Mouse (Mus musculus) liver, embryonic 14.5 days (tissue): Measurements from ENCODE around the gene Spg7. TPM values are rescaled to one million over a fixed set of nuclear protein-coding genes. Genes with fewer than 3 reads are reported as not detected.

Source experiments
- ATAC-seq: fragments of 200-750 bp; cut with Nextera tagmentation; 2 replicates; pipeline ENCODE4 v1.8.0; 2017; ENCODE audit warnings: moderate number of reproducible peaks, mild to moderate bottlenecking, moderate library complexity; ENCODE audit not compliant: insufficient read depth
- DNase-seq, 3 experiments: peaks; one replicate each; pipeline ENCODE4 v3.0.0-alpha.2; 2012 to 2013; ENCODE audit warnings: low read depth in 3 of 3, low spot score in 3 of 3
- H3K27ac ChIP-seq: fragments of 300-500 bp; sonication (generic); 2 replicates; pipeline ENCODE4 v1.5.1; 2014; ENCODE audit warnings: moderate library complexity, mild to moderate bottlenecking, control low read depth, inconsistent platforms
- H3K27me3 ChIP-seq: fragments of 300-500 bp; sonication (generic); 2 replicates; pipeline ENCODE4 v1.6.1; 2014; ENCODE audit warnings: mild to moderate bottlenecking, low read length, moderate library complexity; ENCODE audit not compliant: control insufficient read depth, insufficient read depth
- H3K36me3 ChIP-seq: fragments of 300-500 bp; sonication (generic); replicated peaks from 2 replicates; pipeline ENCODE4 v1.6.1; 2014; ENCODE audit warnings: low read depth; ENCODE audit not compliant: control insufficient read depth, insufficient read depth
- H3K4me1 ChIP-seq, 2 experiments: fragments of 200-500 bp in 1 of 2; fragments of 300-500 bp in 1 of 2; sonication (generic) in 1 of 2; replicated peaks; 2 replicates each; pipeline ENCODE4 v1.6.1; 2012 to 2014; ENCODE audit warnings: antibody characterized with exemption in 1 of 2, inconsistent platforms in 1 of 2, low read length in 1 of 2; ENCODE audit not compliant: control insufficient read depth in 2 of 2, insufficient read depth in 2 of 2
- H3K4me2 ChIP-seq: fragments of 300-500 bp; sonication (generic); 2 replicates; pipeline ENCODE4 v1.6.1; 2014; ENCODE audit warnings: low read depth, mild to moderate bottlenecking, control low read depth, moderate library complexity
- H3K4me3 ChIP-seq, 2 experiments: fragments of 200-500 bp in 1 of 2; fragments of 300-500 bp in 1 of 2; sonication (generic) in 1 of 2; 2 replicates each; pipeline ENCODE4 v1.5.1; 2012 to 2014; ENCODE audit warnings: low read depth in 2 of 2, low read length in 2 of 2, mild to moderate bottlenecking in 2 of 2, control low read depth in 1 of 2, inconsistent platforms in 1 of 2, moderate library complexity in 1 of 2; ENCODE audit not compliant: insufficient read depth in 1 of 2
- H3K9ac ChIP-seq: fragments of 300-500 bp; sonication (generic); replicated peaks from 2 replicates; pipeline ENCODE4 v1.6.1; 2014; ENCODE audit warnings: mild to moderate bottlenecking, control low read depth, moderate library complexity
- H3K9me3 ChIP-seq: fragments of 300-500 bp; sonication (generic); 2 replicates; pipeline ENCODE4 v1.6.1; 2016; ENCODE audit warnings: low read length, mixed read lengths; ENCODE audit not compliant: control insufficient read depth
- CTCF ChIP-seq: IDR thresholded peaks from 2 replicates; pipeline ENCODE4 v1.5.1; 2016; ENCODE audit warnings: antibody characterized with exemption, low read depth, control low read depth
- EP300 ChIP-seq: IDR thresholded peaks from 2 replicates; pipeline ENCODE4 v1.6.1; 2016; ENCODE audit warnings: antibody characterized with exemption, low read depth
- WGBS: fragments of 180-500 bp; shearing (Covaris S2); extraction: QIAGEN DNeasy Blood & Tissue Kit; methylation state at CpG from one replicate; pipeline ENCODE4 v1.1.7; 2014; ENCODE audit not compliant: insufficient replicate concordance; 5-methylcytosine and 5-hydroxymethylcytosine counted together
- polyA plus RNA-seq, 2 experiments: library from polyadenylated mRNA; depleted of rRNA in 1 of 2; stranded (reverse) in 1 of 2; unstranded in 1 of 2; fragments of >200 nt; fragmentation: Nextera tagmentation in 1 of 2; extraction: Ambion mirVana in 1 of 2; gene quantifications; 2 replicates each; pipeline versions ENCODE4 v1.2.1 to v1.2.3; 2012 to 2014

The Spg7 gene
- polyA plus RNA-seq, 2 experiments: 19.5 to 26.0 TPM

DNA sequence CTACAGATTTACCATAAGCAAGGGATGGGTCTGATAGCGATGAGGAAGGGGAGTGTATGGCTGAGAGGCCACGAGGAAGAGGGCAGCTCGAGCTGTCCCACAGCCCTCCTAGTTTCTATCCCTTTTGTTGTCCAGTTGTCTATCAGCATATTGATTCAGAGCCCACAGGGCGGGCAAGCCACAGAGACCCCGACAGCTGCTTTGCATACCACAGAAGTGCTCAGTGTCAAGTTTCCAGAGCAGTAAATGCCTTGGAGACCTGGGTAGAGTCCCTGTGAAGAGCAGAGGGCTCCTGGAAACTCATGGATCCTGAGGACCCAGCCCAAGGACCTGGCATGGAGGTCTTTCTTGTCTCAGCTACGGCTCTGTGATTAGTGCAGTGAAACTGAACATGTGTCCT, 20.3 kb downstream of the Spg7 start:
- Histone ChIP-seq H3K4me3 (no peak overlapping the region), H3K4me2 (no peak overlapping the region), H3K9ac (no peak overlapping the region), H3K9me3 (no peaks in the 10 kb centered on the region), H3K27me3 (no peaks in the 10 kb centered on the region), H3K36me3 (peaks cover 14% of the 10 kb centered on the region), H3K4me1 (no peaks in the 10 kb centered on the region), H3K27ac (no peak overlapping the region)
- no peak for DNase-seq
- WGBS: 73% methylated on average over 6 of the region's 6 CpGs
- TF ChIP-seq EP300 (no peak), CTCF (no peak)
- no peak for ATAC-seq

DNA sequence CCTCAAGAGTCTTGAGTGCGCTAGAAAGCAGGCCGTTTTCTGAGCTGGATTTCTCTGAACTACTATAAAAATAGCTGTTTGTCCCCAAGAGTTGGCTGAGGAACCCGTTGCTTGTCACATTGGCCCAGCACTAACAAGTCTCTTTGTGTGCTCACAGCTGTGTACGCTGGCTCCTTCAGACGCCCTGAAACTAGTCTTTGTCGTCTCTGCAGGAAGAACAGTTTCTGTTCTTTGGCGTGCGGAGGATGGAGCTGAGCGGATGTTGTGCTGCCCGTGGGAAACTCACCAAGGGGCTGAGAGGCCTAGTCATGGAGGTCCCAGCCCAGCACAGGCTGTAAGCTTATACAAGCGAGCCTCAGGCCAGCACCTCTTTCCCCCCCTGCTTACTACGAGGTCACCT, 20.9 kb downstream of the Spg7 start:
- DNase-seq: no peak
- TF ChIP-seq EP300 (no peak), CTCF (no peak)
- ATAC-seq: no peak
- Histone ChIP-seq H3K9ac (no peak overlapping the region), H3K4me3 (no peak overlapping the region), H3K4me1 (no peaks in the 10 kb centered on the region), H3K27me3 (no peaks in the 10 kb centered on the region), H3K4me2 (no peak overlapping the region), H3K36me3 (peaks cover 14% of the 10 kb centered on the region), H3K9me3 (no peaks in the 10 kb centered on the region), H3K27ac (no peak overlapping the region)
- 82% methylated on average over 12 of the region's 12 CpGs for WGBS

DNA sequence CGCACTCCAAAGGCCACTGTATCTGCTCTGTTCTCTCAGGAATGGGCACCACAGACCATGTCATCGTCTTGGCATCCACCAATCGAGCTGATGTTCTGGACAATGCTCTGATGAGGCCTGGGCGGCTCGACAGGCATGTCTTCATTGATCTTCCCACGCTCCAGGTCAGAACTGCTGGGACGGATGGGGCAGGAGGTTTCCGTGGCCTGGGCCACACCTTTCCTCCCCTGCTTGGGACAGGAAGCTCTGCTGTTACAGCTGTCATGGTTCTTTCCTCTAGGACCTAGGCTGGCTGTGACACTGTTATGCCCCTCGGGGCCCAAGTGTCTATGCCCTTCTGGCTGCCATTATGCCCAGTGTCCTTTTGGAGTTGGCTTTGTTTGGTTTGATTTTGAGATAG, 24.5 kb downstream of the Spg7 start:
- peaks cover 11% of the 10 kb centered on the region for H3K36me3 ChIP-seq
- H3K27ac ChIP-seq: no peak overlapping the region
- DNase-seq (no peak), ATAC-seq (no peak)
- H3K4me3 ChIP-seq: no peak overlapping the region
- no peaks in the 10 kb centered on the region for H3K4me1 ChIP-seq
- WGBS: 73% methylated on average over 9 of the region's 9 CpGs
- H3K27me3 ChIP-seq: no peaks in the 10 kb centered on the region
- H3K9me3 ChIP-seq: no peaks in the 10 kb centered on the region
- no peak overlapping the region for H3K4me2 ChIP-seq
- no peak overlapping the region for H3K9ac ChIP-seq
- TF ChIP-seq CTCF (no peak), EP300 (no peak)

DNA sequence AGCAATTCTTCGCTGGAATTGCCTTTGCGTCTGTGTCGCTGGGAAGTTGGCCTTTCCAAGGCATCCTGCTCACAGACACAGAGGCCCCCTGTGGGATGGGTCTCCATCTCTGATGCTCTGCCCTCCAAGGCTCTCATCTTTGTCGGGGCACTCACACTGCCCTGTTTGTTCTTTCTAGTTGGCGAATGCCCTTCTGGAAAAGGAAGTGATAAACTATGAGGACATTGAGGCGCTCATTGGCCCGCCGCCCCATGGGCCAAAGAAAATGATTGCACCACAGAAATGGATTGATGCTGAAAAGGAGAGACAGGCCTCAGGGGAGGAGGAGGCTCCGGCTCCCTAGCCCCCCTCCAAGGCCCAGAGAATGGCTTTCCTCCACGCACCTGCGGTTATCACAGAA, 34.5 kb downstream of the Spg7 start:
- Histone ChIP-seq H3K27ac (no peak overlapping the region), H3K9ac (no peak overlapping the region), H3K4me3 (no peak overlapping the region), H3K27me3 (no peaks in the 10 kb centered on the region), H3K4me1 (peaks cover 0 to 4% of the 10 kb centered on the region in 2 experiments; a peak in 3 of 4 replicates), H3K36me3 (no peaks in the 10 kb centered on the region; the same call in 1 of the 2 replicates), H3K9me3 (no peaks in the 10 kb centered on the region), H3K4me2 (no peak overlapping the region)
- DNase-seq (no peak), ATAC-seq (no peak)
- WGBS: 83% methylated on average over 11 of the region's 11 CpGs
- TF ChIP-seq EP300 (no peak), CTCF (no peak)

DNA sequence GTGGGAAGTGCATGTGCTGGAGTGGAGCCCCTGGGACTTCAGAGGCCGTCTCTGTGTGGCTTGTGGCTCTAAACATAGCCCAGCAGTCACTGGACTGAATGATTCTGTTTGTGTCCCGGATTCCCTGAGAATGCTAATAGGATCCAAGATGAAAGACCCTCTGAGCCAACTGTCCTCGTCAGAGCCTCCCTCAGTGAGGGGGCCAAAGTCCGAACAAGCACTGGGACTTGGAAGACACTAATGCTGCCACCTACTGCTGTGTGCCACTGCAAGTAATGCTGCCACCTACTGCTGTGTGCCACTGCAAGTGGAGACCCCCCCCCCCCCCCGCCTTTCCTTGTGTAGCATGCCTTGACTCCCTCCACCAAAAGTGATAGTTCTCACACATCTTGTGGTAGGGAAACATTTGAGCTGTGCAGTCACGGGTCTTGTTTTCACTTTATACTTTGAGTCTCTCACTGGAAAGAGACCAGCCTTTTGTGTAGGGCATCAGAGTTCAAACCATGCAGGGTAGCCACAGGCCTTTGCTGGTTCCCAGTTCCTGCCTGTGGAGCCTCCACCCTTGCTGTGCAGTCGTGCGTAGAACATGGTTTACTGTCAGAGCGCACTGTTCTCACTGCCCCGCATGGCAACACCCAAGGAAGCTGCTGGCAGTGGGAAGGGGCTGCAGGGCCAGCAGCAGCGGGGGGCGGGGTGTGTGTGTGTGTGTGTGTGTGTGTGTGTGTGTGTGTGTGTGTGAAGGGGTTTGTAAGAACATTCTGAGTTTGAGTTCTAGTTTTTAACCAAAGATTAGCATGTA, 35.2 kb downstream of the Spg7 start:
- ATAC-seq (no peak), DNase-seq (no peak)
- Histone ChIP-seq H3K27me3 (no peaks in the 10 kb centered on the region), H3K4me1 (peaks cover 0 to 4% of the 10 kb centered on the region in 2 experiments; a peak in 3 of 4 replicates), H3K9me3 (no peaks in the 10 kb centered on the region), H3K27ac (no peak overlapping the region), H3K36me3 (no peaks in the 10 kb centered on the region; the same call in 1 of the 2 replicates), H3K4me2 (no peak overlapping the region), H3K9ac (no peak overlapping the region), H3K4me3 (no peak overlapping the region)
- WGBS: 79% methylated on average over 12 of the region's 12 CpGs
- TF ChIP-seq CTCF (no peak), EP300 (no peak)
